Mouse (Mus musculus): ENCODE measurements around the gene Tut7.
"Not testable (repeated sequence)": the region's sequence is repeated elsewhere in the genome, so short reads cannot be mapped to it uniquely, and the experiment has no call there.

The Tut7 gene

DNA sequence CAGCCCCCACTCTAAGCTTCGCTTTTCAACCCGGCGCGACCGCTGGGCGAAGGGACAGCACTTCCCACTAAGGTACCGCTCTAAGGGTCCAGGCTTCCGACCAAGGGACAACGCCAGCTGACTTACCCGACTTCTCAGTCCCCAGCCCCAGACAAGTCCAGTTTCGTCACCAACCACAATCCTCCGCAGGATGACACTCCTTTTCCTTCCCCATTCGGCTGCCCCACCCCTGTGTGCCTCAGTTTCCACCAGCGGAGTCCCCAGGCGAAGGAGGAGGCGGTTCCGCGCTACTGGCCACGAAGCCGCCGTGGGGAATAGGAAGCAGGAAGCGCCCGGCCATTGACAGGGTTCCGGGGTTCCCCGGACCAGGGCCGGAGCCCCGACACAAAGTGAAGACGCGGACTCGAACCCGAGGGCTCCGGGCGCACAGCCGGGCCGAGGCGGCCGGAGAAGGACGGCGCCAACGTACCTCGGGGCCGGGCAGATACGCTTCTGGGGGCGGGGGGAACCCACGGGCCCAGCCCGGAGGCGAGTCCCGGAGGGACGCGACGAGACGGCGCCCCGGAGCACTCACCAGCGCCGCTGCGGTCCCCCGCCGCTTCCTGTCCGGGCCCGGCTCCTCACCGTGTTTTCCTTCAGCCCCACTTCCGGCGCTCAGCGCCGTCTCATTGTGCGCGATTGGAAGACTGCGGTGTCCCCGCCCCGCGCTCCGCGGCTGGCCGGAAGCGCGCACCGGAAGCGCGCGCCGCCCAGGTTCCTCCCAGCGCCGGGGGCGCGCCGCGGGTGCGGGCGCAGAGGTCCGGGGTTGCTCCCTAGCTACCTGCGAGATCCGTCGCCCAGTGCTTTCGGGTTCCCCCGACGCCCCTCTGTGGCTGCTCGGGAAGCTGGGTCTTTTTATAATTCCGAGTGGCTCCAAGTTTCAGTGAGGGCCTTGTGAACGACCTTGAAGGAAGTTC, at the start of gene Tut7:
Gene Tut7, minus strand, starts transcription at position 641 of the 956 bp plus-strand sequence.
- DNase-seq: peak; percentile 93

DNA sequence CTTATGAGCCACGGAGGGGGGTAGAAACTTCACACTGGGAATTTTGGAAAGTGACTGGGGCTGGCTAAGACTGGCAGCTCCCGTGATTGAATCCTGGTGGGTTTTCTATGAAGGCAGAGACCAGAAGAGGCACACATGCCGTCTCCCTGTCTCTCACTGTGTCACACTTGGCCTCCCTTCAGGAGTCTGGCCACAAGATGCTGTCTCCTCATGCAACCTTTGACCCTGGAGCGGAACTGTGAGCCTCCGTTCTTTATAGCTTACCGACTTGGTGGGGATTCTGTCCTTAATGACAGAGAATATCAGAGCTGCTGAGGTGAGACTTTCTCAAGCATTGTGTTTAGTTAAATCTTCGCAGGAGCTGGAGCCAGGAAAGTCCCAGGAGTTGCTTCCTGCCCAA, 49.5 kb upstream of the Tut7 start:
- no peak for DNase-seq

DNA sequence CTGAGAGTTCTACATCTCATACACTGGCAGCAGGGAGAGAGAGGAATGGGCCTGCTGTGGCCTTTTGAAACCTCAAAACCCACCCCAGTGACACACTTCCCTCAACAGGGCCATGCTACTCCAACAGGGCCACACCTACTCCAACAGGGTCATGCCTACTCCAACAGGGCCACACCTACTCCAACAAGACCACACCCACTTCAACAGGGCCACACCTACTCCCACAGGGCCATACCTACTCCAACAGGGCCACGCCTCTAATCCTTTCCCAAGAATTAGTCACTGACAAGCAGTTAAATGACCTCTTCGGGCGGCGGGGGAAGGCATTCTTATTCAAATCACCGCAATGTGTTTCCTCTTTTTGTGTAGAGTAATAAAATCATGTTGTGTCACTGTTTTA, 47.1 kb upstream of the Tut7 start:
- DNase-seq: no peak

DNA sequence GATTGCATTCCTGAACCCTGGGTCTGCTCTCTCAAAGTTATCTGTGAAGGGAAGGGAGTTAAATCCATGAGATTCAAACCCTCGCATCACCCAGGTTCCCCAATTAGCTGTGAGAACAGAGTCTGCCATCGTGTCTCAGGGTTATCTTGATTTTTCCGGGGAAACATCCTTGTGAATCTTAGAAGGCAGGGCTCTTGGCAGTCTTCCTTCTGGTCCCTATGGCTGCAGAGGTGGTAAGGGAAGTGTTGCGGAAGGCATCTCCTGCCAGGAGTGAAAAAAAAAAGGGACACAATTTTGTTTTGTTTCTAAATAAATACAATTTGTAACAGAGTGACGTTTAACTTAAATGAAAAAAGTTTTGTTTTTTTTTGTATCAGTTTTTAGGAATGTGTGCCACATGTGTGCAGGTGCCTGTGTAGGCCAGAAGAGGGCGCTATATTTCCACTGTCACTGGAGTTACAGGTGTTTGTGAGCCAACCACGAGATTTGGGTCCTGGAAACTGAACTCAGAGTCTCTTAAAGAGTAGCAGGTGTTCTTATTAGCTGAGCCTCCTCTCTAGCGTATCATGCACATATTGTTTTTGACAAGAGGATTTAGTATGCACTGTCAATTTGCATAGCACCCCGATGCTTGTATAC, 45.2 kb upstream of the Tut7 start:
- DNase-seq: no peak

DNA sequence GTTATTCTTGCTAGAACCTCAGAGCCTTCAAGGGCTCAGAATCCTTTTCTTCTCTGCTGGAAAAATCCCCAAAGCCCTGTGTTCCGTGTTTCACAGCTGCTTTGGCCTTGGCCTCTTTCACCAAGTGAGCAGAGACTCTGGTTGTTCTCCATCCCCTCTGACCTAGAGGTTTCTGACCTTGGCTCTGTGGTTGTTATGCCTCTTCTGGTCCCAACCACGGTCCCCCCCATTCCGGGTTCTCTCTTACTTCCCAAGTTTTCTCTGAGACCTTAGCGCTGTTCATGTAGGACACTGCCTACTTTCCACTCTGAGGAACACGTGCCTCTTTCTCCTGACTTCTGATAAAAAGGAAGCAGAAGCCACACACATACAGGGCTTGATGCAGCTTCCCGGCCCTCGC, 44.2 kb upstream of the Tut7 start:
- no peak for DNase-seq

DNA sequence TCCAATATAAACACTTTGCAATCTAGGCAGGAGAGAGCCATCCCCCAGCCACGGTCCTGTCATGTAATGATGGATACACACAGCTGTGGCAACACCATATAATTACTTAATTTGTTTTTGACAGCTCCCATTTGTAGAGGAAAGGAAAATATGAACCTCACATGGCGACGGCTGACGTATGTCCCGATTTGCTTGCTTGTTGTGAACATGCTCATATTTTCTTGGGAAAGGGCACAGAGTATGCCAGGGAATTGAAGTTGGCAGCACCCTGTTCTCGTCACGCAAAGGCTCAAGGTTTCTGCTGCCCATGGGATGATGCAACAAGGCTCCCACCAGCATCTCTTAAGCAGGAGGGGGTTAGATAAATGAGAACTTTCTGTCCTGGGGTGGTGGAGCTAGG, 36.6 kb upstream of the Tut7 start:
- no peak for DNase-seq

DNA sequence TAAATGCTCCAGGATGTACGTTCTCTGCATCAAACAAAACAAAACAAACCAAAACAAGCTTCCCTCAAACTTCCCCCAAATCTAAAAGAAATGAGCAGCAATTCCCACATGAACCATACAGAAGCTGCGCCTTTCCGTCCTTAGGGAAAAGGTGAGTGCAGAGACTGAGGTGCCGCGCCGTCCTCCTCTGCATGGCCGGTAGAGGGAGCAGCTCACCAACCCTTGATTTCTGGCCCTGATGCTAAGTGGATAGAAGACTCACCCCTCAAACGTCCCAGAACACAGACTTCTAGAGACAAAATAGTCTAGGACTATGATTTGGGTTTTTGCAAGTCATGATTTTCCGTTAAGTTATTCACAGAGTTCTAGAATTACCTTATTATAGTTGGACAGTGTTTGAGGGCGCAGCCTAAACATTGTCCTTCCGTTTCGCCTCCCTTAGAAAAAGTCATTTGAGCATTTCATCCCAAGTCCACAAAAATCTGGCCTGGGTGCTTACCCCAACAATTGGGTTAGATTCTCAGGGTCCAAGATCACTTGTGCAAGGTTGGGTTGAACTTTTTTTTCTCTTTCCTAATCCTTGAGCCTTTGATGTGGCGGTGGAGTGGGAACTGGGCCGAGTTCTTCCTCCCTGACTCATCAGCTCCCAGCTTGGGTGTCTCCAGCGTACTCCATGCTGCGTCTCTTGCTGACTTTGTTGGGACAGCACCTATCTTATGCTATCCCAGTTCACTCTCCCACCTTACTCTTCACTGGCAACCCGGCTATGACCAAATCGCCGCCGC, 33.5 kb upstream of the Tut7 start:
- peak; percentile 31 to 38 for DNase-seq

DNA sequence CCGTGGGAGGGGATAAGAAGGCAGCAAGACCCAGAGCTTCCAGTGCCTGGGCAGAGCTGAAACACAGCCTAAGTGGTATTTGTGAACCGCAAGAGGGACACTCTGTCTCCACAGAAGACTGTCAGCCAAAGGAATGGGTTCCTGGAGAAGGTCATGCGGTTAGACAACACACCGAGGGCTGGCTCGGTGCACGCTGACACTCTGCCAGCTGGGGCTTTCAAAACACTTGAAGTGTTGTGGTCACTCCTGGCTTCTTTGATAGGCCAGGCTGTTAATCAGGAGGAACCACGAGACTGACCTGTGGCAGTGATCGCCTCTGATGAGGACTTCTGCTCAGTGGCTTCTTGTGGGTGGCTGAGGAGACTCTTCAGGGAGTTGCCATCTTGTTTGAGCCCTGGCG, 30.5 kb upstream of the Tut7 start:
- no peak for DNase-seq

DNA sequence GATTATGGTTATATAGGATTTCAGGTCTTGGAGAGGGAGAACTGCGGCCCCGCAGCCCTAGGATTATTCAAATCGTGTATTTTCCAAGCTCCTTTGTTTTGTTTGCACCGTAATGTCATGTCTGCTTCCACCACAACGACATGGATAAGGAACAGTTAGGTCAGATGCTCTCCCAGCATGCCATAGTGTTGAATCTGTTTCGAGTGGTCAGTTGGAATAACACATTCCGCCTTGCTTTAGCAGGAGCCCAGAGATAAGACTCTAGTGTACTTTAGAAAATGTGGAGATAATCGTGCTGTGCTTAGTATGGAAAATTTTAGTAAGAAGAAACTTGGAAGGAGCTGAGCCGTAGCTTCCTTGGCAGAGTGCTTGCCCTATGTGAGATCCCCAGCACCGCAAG, 27.4 kb upstream of the Tut7 start:
- no peak for DNase-seq

DNA sequence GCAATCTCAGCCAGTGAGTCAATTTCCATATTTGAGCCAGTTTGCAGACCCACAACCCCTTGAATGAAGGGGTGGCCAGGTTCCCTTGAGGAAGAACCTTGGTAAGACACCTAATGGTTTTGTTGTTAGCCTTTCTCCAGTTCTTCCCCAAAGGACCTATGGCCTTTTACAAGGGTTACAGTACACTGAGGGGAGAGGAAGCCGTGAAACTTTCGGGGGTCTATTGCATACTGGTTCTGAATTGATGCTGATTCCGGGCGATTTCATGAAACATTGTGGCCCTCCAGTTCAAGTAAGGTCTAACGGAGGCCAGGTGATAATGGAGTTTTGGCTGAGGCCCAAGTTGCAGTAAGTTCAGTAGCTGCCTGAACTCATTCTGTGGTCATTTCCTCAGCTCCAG, 21.7 kb upstream of the Tut7 start:
- no peak for DNase-seq

DNA sequence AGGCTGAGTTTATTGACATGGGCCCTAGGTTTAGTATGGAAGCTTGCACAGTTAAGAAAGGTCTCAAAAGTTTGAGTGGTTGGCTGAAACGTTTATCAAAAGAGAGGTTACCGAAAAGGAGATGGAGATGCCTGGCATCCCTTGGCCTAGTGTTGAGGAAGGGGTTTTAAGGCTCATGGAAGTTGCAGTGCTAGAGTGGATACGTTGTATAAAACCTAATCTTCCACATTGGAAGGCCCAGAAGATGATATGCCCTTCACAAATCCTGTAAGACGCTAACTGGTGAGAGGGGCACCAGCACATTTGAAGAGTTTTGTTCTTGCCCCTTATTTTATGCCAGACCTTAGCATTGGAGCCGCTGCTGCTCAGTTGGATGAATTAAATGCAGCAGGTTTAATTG, 21.0 kb upstream of the Tut7 start:
- DNase-seq: no peak

DNA sequence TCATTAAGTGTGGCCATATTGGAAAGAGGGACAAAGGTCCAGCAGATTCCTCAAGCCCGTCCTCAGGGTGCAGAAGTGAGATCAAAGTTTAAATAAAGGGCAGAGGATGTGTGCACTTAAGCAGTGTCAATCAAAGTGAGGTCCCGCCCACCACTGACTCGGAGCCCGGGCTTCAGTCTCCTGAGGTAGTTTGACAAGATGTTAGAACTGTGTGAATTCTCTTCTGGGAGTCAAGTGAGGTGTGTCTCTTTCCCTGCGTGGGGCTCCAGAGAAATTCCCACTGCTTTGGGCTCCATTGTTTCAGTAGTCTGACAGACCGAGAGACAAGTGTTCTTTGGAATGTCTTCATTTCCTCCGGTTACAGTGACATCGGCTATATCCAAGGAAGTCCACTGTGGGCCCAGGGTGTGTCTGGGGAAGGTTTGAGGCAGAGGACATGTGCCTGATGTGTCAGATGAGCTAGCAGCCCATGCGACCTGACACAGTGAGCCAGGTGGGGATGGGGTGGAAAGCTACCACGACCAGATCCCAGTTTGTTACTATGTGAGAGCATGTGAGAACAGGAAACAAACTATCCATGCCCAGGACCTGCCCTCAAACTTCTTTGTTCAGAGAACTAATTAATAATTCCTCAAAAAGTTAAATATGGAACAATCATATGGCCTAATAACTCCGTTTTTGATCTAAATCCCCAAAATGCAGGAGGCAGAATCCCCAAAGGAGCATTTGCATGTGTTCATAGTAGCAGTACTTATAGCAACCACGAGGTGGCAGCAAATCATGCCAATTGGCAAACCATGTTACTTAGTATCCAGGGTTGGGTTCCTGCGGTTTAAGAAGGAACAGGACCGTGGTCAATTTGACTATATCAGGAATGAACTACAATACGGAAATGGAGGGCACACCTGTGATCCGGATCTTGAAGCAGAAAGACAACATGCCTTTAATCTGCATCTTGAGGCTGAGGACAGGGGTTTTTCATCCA, 19.6 kb upstream of the Tut7 start:
- peak; percentile 81 for DNase-seq

DNA sequence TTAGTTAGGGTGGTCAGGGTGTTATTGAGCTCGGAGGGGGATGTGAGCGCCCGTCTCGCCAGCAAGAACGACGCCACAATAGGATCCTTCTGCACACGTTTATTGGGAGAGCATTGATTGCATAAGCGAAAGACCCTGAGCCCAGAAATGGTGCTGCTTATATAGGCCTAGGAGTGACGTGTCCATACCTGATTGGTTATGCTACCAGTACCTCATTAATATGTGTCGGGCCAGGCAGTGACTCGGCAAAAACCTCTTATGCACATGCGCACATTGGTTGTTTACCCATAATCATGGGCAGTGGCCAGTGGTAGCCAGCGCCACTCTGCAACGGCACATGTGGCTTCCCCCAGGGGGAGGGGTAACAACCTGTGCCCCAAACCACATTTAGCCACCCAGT, 18.8 kb upstream of the Tut7 start:
- not testable (repeated sequence) for DNase-seq

DNA sequence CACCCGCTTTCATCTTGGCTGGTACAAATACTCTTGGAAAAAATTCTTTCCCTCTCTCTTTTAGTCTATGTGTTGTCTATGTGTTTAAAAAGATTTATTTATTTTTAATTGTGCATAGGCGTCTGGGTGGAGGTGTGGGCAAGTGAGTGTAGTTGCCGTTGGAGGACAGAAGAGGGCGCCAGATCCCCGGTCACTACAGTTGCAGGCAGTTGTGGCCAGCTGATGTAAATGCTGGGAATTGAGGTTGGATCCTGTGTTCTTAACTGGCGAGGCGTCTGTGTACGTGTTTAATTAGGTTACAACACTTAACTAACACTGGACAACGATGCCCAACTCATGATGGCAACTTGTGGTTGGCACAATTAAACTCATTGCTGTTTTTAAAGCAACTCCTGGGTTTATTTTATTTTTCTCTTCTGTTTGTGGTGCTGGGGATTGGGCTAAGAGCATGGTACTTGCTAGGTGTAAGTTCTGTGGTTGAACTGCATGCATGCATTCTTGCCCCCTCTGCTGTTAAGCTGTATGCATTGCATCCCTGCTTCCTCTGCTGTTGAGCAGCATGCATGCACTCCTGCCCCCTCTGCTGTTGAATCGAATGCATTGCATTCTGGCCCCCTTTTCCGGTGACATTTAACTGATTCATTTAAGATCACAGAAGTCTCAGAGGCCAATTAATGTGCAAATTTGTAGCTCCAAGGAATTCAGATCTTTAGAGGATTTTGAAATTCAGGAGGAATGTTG, 17.7 kb upstream of the Tut7 start:
- peak; percentile 87 to 90 for DNase-seq

DNA sequence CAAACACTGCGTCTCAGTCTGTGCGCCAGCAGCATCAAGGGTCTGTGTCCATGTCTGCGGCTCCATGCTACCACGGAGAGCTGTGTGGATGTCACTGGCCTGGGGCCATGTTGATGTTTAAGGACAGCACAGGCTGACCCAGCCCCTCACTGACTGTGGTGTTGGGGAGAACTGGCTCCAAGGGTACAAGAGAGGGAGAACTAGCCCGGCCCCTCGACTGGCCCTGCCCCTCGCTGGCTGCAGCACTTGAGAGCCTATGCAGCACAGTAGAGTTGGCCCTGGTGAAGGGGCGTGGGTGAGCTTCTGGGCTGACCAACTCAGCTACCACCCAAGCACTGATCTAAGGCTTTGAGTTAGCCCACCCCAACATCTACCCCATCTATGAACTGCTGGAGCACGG, 16.4 kb upstream of the Tut7 start:
- DNase-seq: no peak

DNA sequence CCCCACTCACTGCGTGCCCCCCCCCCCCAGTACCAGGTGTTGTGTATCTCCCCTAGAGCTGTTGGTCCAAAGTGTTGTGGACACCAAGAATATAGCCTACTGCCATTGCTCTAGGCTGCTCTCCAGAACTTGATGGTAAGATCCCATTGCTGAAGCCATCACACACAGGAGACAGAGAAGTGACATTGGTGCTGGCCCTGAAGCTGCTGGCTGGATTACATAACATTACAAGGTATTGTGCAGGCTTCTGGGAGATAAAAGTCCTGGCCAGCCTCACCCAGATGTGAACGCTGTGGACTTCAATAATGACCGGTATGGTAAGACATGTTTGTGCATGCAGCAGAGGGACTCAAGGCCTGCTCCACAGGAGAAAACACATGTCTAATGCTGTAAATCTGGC, 15.5 kb upstream of the Tut7 start:
- no peak for DNase-seq

DNA sequence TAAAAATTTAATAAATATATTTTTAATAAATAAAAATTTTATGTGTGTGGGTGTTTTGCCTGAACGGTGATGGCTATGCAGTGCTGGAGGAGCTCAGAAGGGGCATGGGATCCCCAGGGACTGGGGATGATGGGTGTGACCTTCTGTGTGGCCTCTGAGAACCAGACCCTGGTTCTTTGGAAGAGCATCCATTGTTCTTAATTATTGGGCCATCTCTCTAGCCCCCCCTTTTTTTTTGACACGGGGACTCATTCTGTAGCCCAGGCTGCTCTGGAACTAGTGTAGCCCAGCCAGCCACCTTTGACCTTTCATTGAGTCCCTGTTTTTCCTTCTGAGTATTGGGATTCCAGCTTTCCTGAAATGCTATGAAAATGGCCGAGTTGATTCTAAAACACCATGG, 13.9 kb upstream of the Tut7 start:
- no peak for DNase-seq

DNA sequence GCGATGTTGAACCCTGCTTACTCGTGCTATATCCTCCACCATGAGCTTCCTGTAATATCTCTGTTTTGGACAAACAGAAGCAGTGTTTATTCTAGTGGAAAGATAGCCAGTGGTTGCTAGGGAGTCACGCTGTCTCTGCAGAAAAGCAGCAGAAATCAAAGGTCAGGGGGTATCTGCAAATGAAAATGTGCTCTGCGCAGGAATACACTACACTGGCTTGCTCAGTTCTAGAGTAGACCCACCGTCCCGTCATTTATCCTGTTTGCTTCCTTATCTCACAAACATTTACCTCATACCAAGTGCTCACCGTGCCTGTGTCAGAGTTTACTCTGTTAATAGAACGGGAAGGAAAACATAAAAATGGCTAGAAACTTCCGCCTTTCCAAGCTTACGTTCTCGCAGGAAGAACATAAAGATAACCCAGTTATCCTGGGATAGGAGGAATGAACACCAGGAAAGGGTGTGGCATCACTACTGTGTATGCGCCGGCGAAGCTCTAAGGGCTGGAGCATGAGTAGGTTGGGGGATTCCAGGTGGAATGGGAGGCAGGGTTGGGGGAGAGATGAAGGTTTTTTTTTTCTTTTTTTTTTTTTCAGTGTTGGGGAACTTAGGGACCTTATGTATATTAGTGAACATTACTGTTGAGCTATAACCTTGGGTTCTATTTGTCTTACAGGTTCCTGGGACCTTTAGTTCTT, 13.3 kb upstream of the Tut7 start:
- DNase-seq: no peak

DNA sequence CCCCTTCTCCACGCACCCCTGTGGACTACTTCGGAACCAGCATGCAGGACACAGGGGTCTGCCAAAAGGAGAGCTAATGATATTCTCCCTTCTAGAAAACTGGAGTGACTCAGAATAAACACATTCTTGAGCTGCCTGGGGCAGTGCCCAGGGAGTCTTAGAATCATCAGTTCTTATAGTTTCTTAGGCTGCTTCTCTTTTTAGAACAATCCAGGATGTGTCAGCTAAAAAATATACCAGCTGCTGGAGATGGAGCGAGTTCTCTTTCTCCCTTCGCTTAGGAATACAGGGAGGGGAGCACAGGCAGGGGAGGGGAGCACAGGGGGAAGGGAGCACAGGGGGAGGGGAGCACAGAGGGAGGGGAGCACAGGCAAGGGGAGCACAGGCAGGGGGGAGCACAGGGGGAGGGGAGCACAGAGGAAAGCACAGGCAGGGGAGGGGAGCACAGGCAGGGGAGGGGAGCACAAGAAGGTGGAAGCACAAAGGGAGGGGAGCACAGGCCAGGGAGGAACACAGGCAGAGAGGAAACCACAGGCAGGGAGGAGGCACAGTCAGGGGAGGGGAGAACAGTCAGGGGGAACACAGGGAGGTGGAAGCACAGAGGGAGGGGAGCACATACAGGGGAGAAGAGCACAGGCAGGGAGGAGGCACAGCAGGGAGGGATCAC, 12.0 kb upstream of the Tut7 start:
- no peak for DNase-seq

DNA sequence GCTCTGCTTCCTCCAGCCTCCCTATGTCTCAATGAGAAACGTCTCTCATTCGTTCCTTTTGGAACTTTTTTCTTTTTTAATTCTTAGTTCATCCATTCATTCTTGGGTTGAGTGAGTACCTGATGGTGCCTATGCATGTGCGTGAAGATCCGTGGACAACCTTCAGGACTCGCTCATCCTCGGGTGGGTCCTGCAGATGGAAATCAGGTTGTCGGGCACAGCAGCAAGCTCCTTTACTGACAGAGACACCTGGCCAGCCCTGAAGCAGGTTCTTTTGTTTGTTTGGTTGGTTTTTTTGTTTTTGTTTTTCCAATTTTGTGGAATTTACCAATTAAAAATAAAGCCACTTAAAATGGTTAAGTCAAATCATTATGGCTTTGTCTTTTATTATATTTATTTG, 9.9 kb upstream of the Tut7 start:
- no peak for DNase-seq
